Mouse (Mus musculus) small intestine, adult 2 months (tissue): ENCODE results near the gene Rtn4r. TPM values are rescaled to one million over a fixed set of nuclear protein-coding genes. Genes with fewer than 3 reads are reported as not detected.
A peak's percentile ranks its signal among the peaks of the same experiment; 100 is the strongest.

Experiments
- H3K27ac ChIP-seq: fragments of 200-500 bp; 2 replicates; pipeline ENCODE4 v1.5.1; 2012; ENCODE audit warnings: low read depth, low read length, control low read depth, inconsistent platforms; ENCODE audit not compliant: insufficient read depth
- H3K27me3 ChIP-seq: fragments of 200-500 bp; 2 replicates; pipeline ENCODE4 v1.6.1; 2012; ENCODE audit warnings: mild to moderate bottlenecking, moderate library complexity, low read length, inconsistent platforms; ENCODE audit not compliant: control insufficient read depth, insufficient read depth
- H3K36me3 ChIP-seq: fragments of 200-500 bp; 2 replicates; pipeline ENCODE4 v1.6.1; 2012; ENCODE audit warnings: mild to moderate bottlenecking, low read length, control low read depth, inconsistent platforms; ENCODE audit not compliant: control insufficient read depth, insufficient read depth
- H3K4me1 ChIP-seq: fragments of 200-500 bp; 2 replicates; pipeline ENCODE4 v1.6.1; 2012; ENCODE audit warnings: low read length, inconsistent platforms, mixed read lengths; ENCODE audit not compliant: control insufficient read depth, insufficient read depth, insufficient read length
- H3K4me3 ChIP-seq: fragments of 200-500 bp; 2 replicates; pipeline ENCODE4 v1.5.1; 2012; ENCODE audit warnings: low read depth, mild to moderate bottlenecking, control low read depth, inconsistent platforms, low read length, moderate library complexity
- CTCF ChIP-seq: fragments of 200-500 bp; IDR thresholded peaks from 2 replicates; pipeline ENCODE4 v1.5.1; 2012; ENCODE audit warnings: low read depth, mild to moderate bottlenecking, control low read depth, inconsistent platforms, low read length, moderate library complexity, mixed read lengths; ENCODE audit not compliant: insufficient replicate concordance, insufficient read length; ENCODE audit errors: extremely low read depth
- POLR2A ChIP-seq: fragments of 200-500 bp; IDR thresholded peaks from 2 replicates; pipeline ENCODE4 v1.6.1; 2012; ENCODE audit warnings: low read depth, mild to moderate bottlenecking, control low read depth, inconsistent platforms, low read length, moderate library complexity
- WGBS: fragments of 180-500 bp; shearing (Covaris S2); methylation state at CpG from one replicate; pipeline ENCODE4 v1.1.7; 2018; 5-methylcytosine and 5-hydroxymethylcytosine counted together
- polyA plus RNA-seq: library from polyadenylated mRNA; depleted of rRNA; stranded (reverse); fragments of >200 nt; gene quantifications from 2 replicates; pipeline ENCODE4 v1.2.3, GENCODE M21; 2012

Rtn4r gene
- polyA plus RNA-seq, 1 experiment: 21.9 TPM

- no peak for TF ChIP-seq POLR2A
- no peak overlapping the region for H3K27ac ChIP-seq
- no peak overlapping the region for H3K4me3 ChIP-seq
- H3K4me1 ChIP-seq: peaks cover 18% of the 10 kb centered on the region
- no peaks in the 10 kb centered on the region for H3K36me3 ChIP-seq
- peaks cover 10% of the 10 kb centered on the region; the same call in 1 of the 2 replicates for H3K27me3 ChIP-seq
- 76% methylated on average over 4 of the region's 4 CpGs for WGBS
These were observed 3.4 kb upstream of the Rtn4r start for GRCm38 (mm10) chr16:18124040-18124439.

- TF ChIP-seq CTCF: no peak
- no peak for TF ChIP-seq POLR2A
- H3K36me3 ChIP-seq: no peaks in the 10 kb centered on the region
- no peak overlapping the region for H3K4me3 ChIP-seq
- H3K27ac ChIP-seq: no peak overlapping the region
- H3K4me1 ChIP-seq: peaks cover 18% of the 10 kb centered on the region
- H3K27me3 ChIP-seq: peaks cover 10% of the 10 kb centered on the region; the same call in 1 of the 2 replicates
- 25% methylated on average over 5 of the region's 5 CpGs for WGBS
These were observed 2.8 kb upstream of the Rtn4r start for GRCm38 (mm10) chr16:18124626-18125025.

GRCm38 (mm10) chr16:18125131-18125530 lies 2.3 kb upstream of the Rtn4r start:
- Histone ChIP-seq H3K4me1 (peaks cover 18% of the 10 kb centered on the region), H3K27ac (no peak overlapping the region), H3K4me3 (no peak overlapping the region), H3K27me3 (peaks cover 10% of the 10 kb centered on the region; the same call in 1 of the 2 replicates), H3K36me3 (no peaks in the 10 kb centered on the region)
- 95% methylated on average over 2 of the region's 2 CpGs for WGBS
- no peak for TF ChIP-seq POLR2A
- no peak for TF ChIP-seq CTCF

GRCm38 (mm10) chr16:18126211-18126610 lies 1.2 kb upstream of the Rtn4r start:
- TF ChIP-seq CTCF (no peak), POLR2A (no peak)
- Histone ChIP-seq H3K36me3 (no peaks in the 10 kb centered on the region), H3K27ac (no peak overlapping the region), H3K4me3 (no peak overlapping the region), H3K4me1 (peaks cover 18% of the 10 kb centered on the region), H3K27me3 (peaks cover 10% of the 10 kb centered on the region; the same call in 1 of the 2 replicates)
- WGBS: 83% methylated on average over 3 of the region's 3 CpGs

GRCm38 (mm10) chr16:18127871-18128563 lies 575 bp downstream of the Rtn4r start:
- Histone ChIP-seq H3K4me3 (peak overlapping the region; percentile 92), H3K36me3 (no peaks in the 10 kb centered on the region), H3K4me1 (peaks cover 18% of the 10 kb centered on the region), H3K27ac (no peak overlapping the region), H3K27me3 (peaks cover 10% of the 10 kb centered on the region; the same call in 1 of the 2 replicates)
- TF ChIP-seq CTCF (no peak), POLR2A (no peak)
- WGBS: 7% methylated on average over 52 of the region's 52 CpGs

GRCm38 (mm10) chr16:18128564-18128935 lies 1.1 kb downstream of the Rtn4r start:
- WGBS: 76% methylated on average over 6 of the region's 6 CpGs
- TF ChIP-seq POLR2A (no peak), CTCF (no peak)
- Histone ChIP-seq H3K4me3 (peak overlapping the region; percentile 92; the same call in 1 of the 2 replicates), H3K36me3 (no peaks in the 10 kb centered on the region), H3K27ac (no peak overlapping the region), H3K4me1 (peaks cover 18% of the 10 kb centered on the region), H3K27me3 (peaks cover 10% of the 10 kb centered on the region; the same call in 1 of the 2 replicates)

- TF ChIP-seq POLR2A: no peak
- no peak for TF ChIP-seq CTCF
- H3K4me3 ChIP-seq: no peak overlapping the region
- no peaks in the 10 kb centered on the region for H3K36me3 ChIP-seq
- H3K27ac ChIP-seq: no peak overlapping the region
- H3K27me3 ChIP-seq: peaks cover 10% of the 10 kb centered on the region; the same call in 1 of the 2 replicates
- H3K4me1 ChIP-seq: peaks cover 18% of the 10 kb centered on the region
- 88% methylated on average over 5 of the region's 5 CpGs for WGBS
These were observed 2.0 kb downstream of the Rtn4r start for GRCm38 (mm10) chr16:18129413-18129812.
